19 mouse cellular contexts compared by ENCODE assay signal in genomic region chr1:192447666-192448065, GRCm38 (mm10).
DNase-seq lines count a peak whose midpoint lies in the region; ATAC-seq and TF ChIP-seq lines count a peak whose summit lies in the region.
"Had no signal": no experiment of that assay in that cellular context is flagged by ENCODE, and none has a peak within 500 bp of the region (broad histone marks: within the 10 kb centered on the region; RNA-seq: fewer than 3 reads in every experiment).

No protein-coding gene starts in this region.

- H3K27ac ChIP-seq in cortical plate, adult 2 months (ENCODE audit: insufficient read depth, low read length) = peak overlapping the region; percentile 23
- H3K27ac ChIP-seq in embryonic facial prominence, embryonic 14.5 days (replicated peaks; ENCODE audit: low read depth, low read length) = peak overlapping the region; percentile 44
- H3K27ac ChIP-seq in limb, embryonic 10.5 days = no peak overlapping the region
- H3K27ac ChIP-seq: forebrain, embryonic 13.5 days; forebrain, embryonic 15.5 days had no signal

- H3K4me3 ChIP-seq in cortical plate, adult 2 months (ENCODE audit: insufficient read depth, low read length) = no peak overlapping the region
- no peak overlapping the region for H3K4me3 ChIP-seq in embryonic facial prominence, embryonic 14.5 days (ENCODE audit: low read depth, low read length)
- no peak overlapping the region for H3K4me3 ChIP-seq in limb, embryonic 10.5 days
- H3K4me3 ChIP-seq: forebrain, embryonic 13.5 days; forebrain, embryonic 15.5 days had no signal

- H3K4me2 ChIP-seq in embryonic facial prominence, embryonic 14.5 days (ENCODE audit: low read depth, low read length) = no peak overlapping the region
- H3K4me2 ChIP-seq: forebrain, embryonic 13.5 days; forebrain, embryonic 15.5 days had no signal

- no peak overlapping the region for H3K9ac ChIP-seq in embryonic facial prominence, embryonic 14.5 days (ENCODE audit: low read depth, low read length)
- H3K9ac ChIP-seq: forebrain, embryonic 13.5 days; forebrain, embryonic 15.5 days; forebrain, postnatal 0 days had no signal

- WGBS in embryonic facial prominence, embryonic 14.5 days = 47% methylated on average over 2 of the region's 2 CpGs
- WGBS in limb, embryonic 10.5 days = 71% methylated on average over 2 of the region's 2 CpGs

- H3K36me3 ChIP-seq in embryonic facial prominence, embryonic 14.5 days (ENCODE audit: control insufficient read depth, insufficient read depth, low read length) = no peaks in the 10 kb centered on the region
- no peaks in the 10 kb centered on the region for H3K36me3 ChIP-seq in limb, embryonic 10.5 days
- H3K36me3 ChIP-seq: forebrain, embryonic 15.5 days had no signal

- H3K27me3 ChIP-seq in embryonic facial prominence, embryonic 14.5 days (replicated peaks; ENCODE audit: control insufficient read depth, insufficient read depth, low read length) = no peaks in the 10 kb centered on the region
- H3K27me3 ChIP-seq in limb, embryonic 10.5 days (ENCODE audit: low read depth, poor library complexity, severe bottlenecking) = no peaks in the 10 kb centered on the region
- H3K27me3 ChIP-seq: forebrain, embryonic 13.5 days; forebrain, embryonic 15.5 days had no signal

- TF ChIP-seq CTCF in cortical plate, adult 2 months (IDR thresholded peaks at IDR 0.05; ENCODE audit: extremely low read depth, insufficient read depth, low read length) = no peak

- no peak for ATAC-seq in embryonic facial prominence, embryonic 14.5 days (ENCODE audit: low read depth)
- ATAC-seq: forebrain, embryonic 13.5 days; forebrain, embryonic 15.5 days; forebrain, postnatal 0 days had no signal

- peak; percentile 68 for DNase-seq in heart, adult 11 months
- DNase-seq in heart, adult 9 months (ENCODE audit: low spot score in 2 of 2) = no peak
- DNase-seq in kidney, adult 9 months = peak; percentile 61
- no peak for DNase-seq in kidney, adult 18-20 months
- DNase-seq in embryonic facial prominence, embryonic 14.5 days (ENCODE audit: low spot score) = no peak
- no peak for DNase-seq in adrenal gland, postnatal 10 days
- DNase-seq in limb, embryonic 10.5 days (ENCODE audit: low spot score) = no peak
- DNase-seq: adrenal gland, adult 2 months; adrenal gland, postnatal 14 days; adrenal gland, postnatal 36 days; cerebellum, adult 11-12 months; cerebellum, adult 8-10 months; cerebellum, adult 9-11 months; cerebellum, postnatal 14 days; cerebellum, postnatal 36 days; forebrain, postnatal 0 days had no signal

- H3K4me1 ChIP-seq in cortical plate, adult 2 months (ENCODE audit: control insufficient read depth, insufficient read depth, low read length) = peaks cover 18% of the 10 kb centered on the region
- peaks cover 21% of the 10 kb centered on the region for H3K4me1 ChIP-seq in embryonic facial prominence, embryonic 14.5 days (ENCODE audit: control insufficient read depth, insufficient read depth, low read length)
- no peaks in the 10 kb centered on the region for H3K4me1 ChIP-seq in limb, embryonic 10.5 days

- no peak for TF ChIP-seq POLR2A in cortical plate, adult 2 months (IDR thresholded peaks at IDR 0.05; ENCODE audit: extremely low read depth, insufficient read depth, low read length)

- no peaks in the 10 kb centered on the region for H3K9me3 ChIP-seq in embryonic facial prominence, embryonic 14.5 days (ENCODE audit: control insufficient read depth, low read length)
- H3K9me3 ChIP-seq in limb, embryonic 10.5 days (replicated peaks) = no peaks in the 10 kb centered on the region
- H3K9me3 ChIP-seq: forebrain, embryonic 13.5 days; forebrain, embryonic 15.5 days had no signal

Comparison
In these comparisons a context has a peak if more than half of its experiments do, and no peak if none do; other contexts are left out.
1. DNase-seq: peak in heart, adult 11 months (single experiment) and kidney, adult 9 months (single experiment); none in heart, adult 9 months (0 of 2), kidney, adult 18-20 months (single experiment), embryonic facial prominence, embryonic 14.5 days (single experiment), adrenal gland, postnatal 10 days (single experiment) and limb, embryonic 10.5 days (single experiment).